Mouse (Mus musculus) 3134 (cell line): ENCODE data around the gene Tlx2.

Experiments used
- DNase-seq: peaks from one replicate; pipeline ENCODE4 v3.0.0-alpha.2; 2011; ENCODE audit warnings: low spot score; ENCODE audit not compliant: insufficient read length; ENCODE audit errors: extremely low read depth

The Tlx2 gene

GRCm38 (mm10) chr6:83025221-83025620 lies 44.9 kb downstream of the Tlx2 start:
- no peak for DNase-seq

GRCm38 (mm10) chr6:83024421-83024820 lies 45.7 kb downstream of the Tlx2 start:
- DNase-seq, result no peak

GRCm38 (mm10) chr6:83023786-83024185 lies 46.3 kb downstream of the Tlx2 start:
- no peak for DNase-seq

GRCm38 (mm10) chr6:83023008-83023407 lies 47.1 kb downstream of the Tlx2 start:
- no peak for DNase-seq

GRCm38 (mm10) chr6:83020836-83021593 lies 49.1 kb downstream of the Tlx2 start:
- no peak for DNase-seq

- DNase-seq, result no peak
Measured at GRCm38 (mm10) chr6:83020121-83020520, 50.0 kb downstream of the Tlx2 start.

GRCm38 (mm10) chr6:83019044-83019443 lies 51.0 kb downstream of the Tlx2 start:
- no peak for DNase-seq
